Mouse (Mus musculus) embryonic fibroblast, embryonic 13.5 days (primary cell): ENCODE data around the gene Gramd1b.

Experiments used
- CTCF ChIP-seq: IDR thresholded peaks from 2 replicates; pipeline ENCODE4 v1.5.1; 2011; ENCODE audit warnings: mild to moderate bottlenecking, control low read depth, low read length, moderate library complexity, borderline replicate concordance; ENCODE audit not compliant: insufficient read depth
- POLR2A ChIP-seq: IDR thresholded peaks from 2 replicates; pipeline ENCODE4 v1.6.1; 2011; ENCODE audit warnings: low read depth, mild to moderate bottlenecking, control low read depth, low read length, moderate library complexity

- TF ChIP-seq POLR2A: no peak
- TF ChIP-seq CTCF: no peak
Observed at GRCm38 (mm10) chr9:40275904-40276303, 255.3 kb downstream of the Gramd1b start.
